Comparison of ENCODE assay signal across 25 mouse cellular contexts in the genomic region with DNA sequence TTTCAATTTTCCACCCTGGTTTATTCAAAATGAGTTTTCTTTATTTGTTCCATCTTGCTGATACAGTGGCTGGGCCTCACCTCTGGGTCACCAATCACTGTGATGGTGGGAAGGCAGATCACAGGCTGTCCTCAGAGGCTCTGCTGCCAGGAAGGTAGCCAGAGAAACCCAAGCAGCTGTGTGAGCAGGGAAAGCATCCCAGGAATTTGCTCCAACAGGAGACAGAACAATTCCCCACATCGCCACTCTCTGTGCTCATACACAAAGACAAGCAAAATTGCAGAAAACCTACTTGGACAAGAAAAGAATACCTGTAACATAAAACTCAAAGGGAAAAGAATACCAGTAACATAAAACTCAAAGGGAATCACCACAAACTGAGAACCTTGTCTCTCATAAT.
A peak's percentile ranks its signal among the peaks of the same experiment; 100 is the strongest.
DNase-seq lines count a peak whose midpoint lies in the region; ATAC-seq lines count a peak whose summit lies in the region.
"Had no signal": no experiment of that assay in that cellular context is flagged by ENCODE, and none has a peak within 500 bp of the region (broad histone marks: within the 10 kb centered on the region; RNA-seq: fewer than 3 reads in every experiment).

No protein-coding gene starts in this region.

- peak; percentile 10 for DNase-seq in hindbrain, embryonic 11.5 days (ENCODE audit: low spot score)
- DNase-seq in Muller cell, postnatal 12 days (ENCODE audit: inconsistent ontology term): peak; percentile 71
- DNase-seq in ZHBTc4 (ENCODE audit: low read depth, low spot score): peak; percentile 11
- peak; percentile 20 for DNase-seq in embryonic facial prominence, embryonic 10.5 days (ENCODE audit: low spot score)
- DNase-seq in lung, postnatal 36 days: no peak
- DNase-seq in cerebellum, adult 11-12 months: no peak
- DNase-seq: adrenal gland, postnatal 14 days; B cell, adult 2 months; cerebellum, adult 9-10 months; gastrocnemius, postnatal 36 days; heart, adult 2 months; kidney, postnatal 36 days; lung, embryonic 14.5 days; lung, postnatal 4 days; right cerebral cortex, postnatal 14 days had no signal

- H3K9me3 ChIP-seq in hindbrain, embryonic 11.5 days (ENCODE audit: control insufficient read depth, low read length): no peaks in the 10 kb centered on the region
- H3K9me3 ChIP-seq in hindbrain, embryonic 12.5 days (replicated peaks): no peaks in the 10 kb centered on the region
- no peaks in the 10 kb centered on the region for H3K9me3 ChIP-seq in embryonic facial prominence, embryonic 10.5 days
- H3K9me3 ChIP-seq: embryonic facial prominence, embryonic 13.5 days; heart, embryonic 13.5 days; limb, embryonic 15.5 days had no signal

- 0% methylated on average over 1 of the region's 1 CpGs for WGBS in hindbrain, embryonic 11.5 days
- WGBS in hindbrain, embryonic 12.5 days: 11% methylated on average over 1 of the region's 1 CpGs
- WGBS in embryonic facial prominence, embryonic 10.5 days: 15% methylated on average over 1 of the region's 1 CpGs

- no peak overlapping the region for H3K4me2 ChIP-seq in hindbrain, embryonic 11.5 days (replicated peaks; ENCODE audit: low read depth, low read length)
- no peak overlapping the region for H3K4me2 ChIP-seq in hindbrain, embryonic 12.5 days (replicated peaks)
- H3K4me2 ChIP-seq: embryonic facial prominence, embryonic 13.5 days; heart, embryonic 13.5 days; limb, embryonic 15.5 days; lung, embryonic 14.5 days had no signal

- ATAC-seq in hindbrain, embryonic 11.5 days (ENCODE audit: low FRiP score): no peak
- ATAC-seq in hindbrain, embryonic 12.5 days (ENCODE audit: low FRiP score): no peak
- ATAC-seq: forebrain, embryonic 16.5 days; hindbrain, embryonic 16.5 days; intestine, embryonic 16.5 days had no signal

- H3K4me3 ChIP-seq in hindbrain, embryonic 11.5 days (ENCODE audit: low read depth, low read length): no peak overlapping the region
- no peak overlapping the region for H3K4me3 ChIP-seq in hindbrain, embryonic 12.5 days
- no peak overlapping the region for H3K4me3 ChIP-seq in embryonic facial prominence, embryonic 10.5 days
- H3K4me3 ChIP-seq: embryonic facial prominence, embryonic 13.5 days; heart, adult 2 months; heart, embryonic 13.5 days; limb, embryonic 15.5 days had no signal

- H3K9ac ChIP-seq in hindbrain, embryonic 11.5 days (ENCODE audit: low read depth, low read length): no peak overlapping the region
- no peak overlapping the region for H3K9ac ChIP-seq in hindbrain, embryonic 12.5 days
- H3K9ac ChIP-seq: embryonic facial prominence, embryonic 13.5 days; heart, embryonic 13.5 days; limb, embryonic 15.5 days; liver, embryonic 14.5 days; lung, embryonic 14.5 days had no signal

- no peaks in the 10 kb centered on the region for H3K4me1 ChIP-seq in hindbrain, embryonic 11.5 days (replicated peaks; ENCODE audit: control insufficient read depth, insufficient read depth, low read length)
- H3K4me1 ChIP-seq in hindbrain, embryonic 12.5 days: 0 out of 2 replicates have a peak, but pooled peaks cover 2% of the 10 kb centered on the region
- peaks cover 4% of the 10 kb centered on the region; the same call in 1 of the 2 replicates for H3K4me1 ChIP-seq in embryonic facial prominence, embryonic 10.5 days
- H3K4me1 ChIP-seq: embryonic facial prominence, embryonic 13.5 days; limb, embryonic 15.5 days had no signal

- no peaks in the 10 kb centered on the region for H3K36me3 ChIP-seq in hindbrain, embryonic 11.5 days (ENCODE audit: control insufficient read depth, insufficient read depth, low read length)
- H3K36me3 ChIP-seq in hindbrain, embryonic 12.5 days: no peaks in the 10 kb centered on the region
- no peaks in the 10 kb centered on the region for H3K36me3 ChIP-seq in embryonic facial prominence, embryonic 10.5 days (replicated peaks)
- H3K36me3 ChIP-seq: embryonic facial prominence, embryonic 13.5 days; G1E; heart, embryonic 13.5 days; limb, embryonic 15.5 days had no signal

- H3K27ac ChIP-seq in hindbrain, embryonic 11.5 days (ENCODE audit: low read depth, low read length): no peak overlapping the region
- H3K27ac ChIP-seq in hindbrain, embryonic 12.5 days: no peak overlapping the region
- H3K27ac ChIP-seq in embryonic facial prominence, embryonic 10.5 days (replicated peaks): no peak overlapping the region
- H3K27ac ChIP-seq: embryonic facial prominence, embryonic 13.5 days; heart, adult 2 months; heart, embryonic 13.5 days; limb, embryonic 15.5 days; liver, embryonic 14.5 days had no signal

- H3K27me3 ChIP-seq in hindbrain, embryonic 11.5 days (ENCODE audit: control insufficient read depth, insufficient read depth, low read length): no peaks in the 10 kb centered on the region
- H3K27me3 ChIP-seq in hindbrain, embryonic 12.5 days: no peaks in the 10 kb centered on the region
- H3K27me3 ChIP-seq in embryonic facial prominence, embryonic 10.5 days (replicated peaks; ENCODE audit: low read depth, poor library complexity, severe bottlenecking): no peaks in the 10 kb centered on the region
- H3K27me3 ChIP-seq: CH12.LX; embryonic facial prominence, embryonic 13.5 days; heart, embryonic 13.5 days; limb, embryonic 15.5 days had no signal

Comparison
In these comparisons a context has a peak if more than half of its experiments do, and no peak if none do; other contexts are left out.
1. DNase-seq: peak in hindbrain, embryonic 11.5 days (single experiment), Muller cell, postnatal 12 days (single experiment), ZHBTc4 (single experiment) and embryonic facial prominence, embryonic 10.5 days (single experiment); none in lung, postnatal 36 days (single experiment) and cerebellum, adult 11-12 months (single experiment).